Mouse (Mus musculus) heart, adult 2 months (tissue): ENCODE results near the gene Ap1ar.

Experiments used
- CTCF ChIP-seq: fragments of 200-600 bp; IDR thresholded peaks from 2 replicates; pipeline ENCODE4 v1.8.1; 2022; ENCODE audit warnings: antibody characterized with exemption, mild to moderate bottlenecking, moderate library complexity
- EP300 ChIP-seq: fragments of 200-500 bp; IDR thresholded peaks from 2 replicates; pipeline ENCODE4 v1.6.1; 2011; ENCODE audit warnings: low read depth, low read length, control low read depth; ENCODE audit not compliant: insufficient read depth
- POLR2A ChIP-seq: fragments of 200-500 bp; IDR thresholded peaks from 2 replicates; pipeline ENCODE4 v1.6.1; 2011; ENCODE audit warnings: mild to moderate bottlenecking, low read depth, low read length, control low read depth; ENCODE audit not compliant: insufficient read depth

DNA sequence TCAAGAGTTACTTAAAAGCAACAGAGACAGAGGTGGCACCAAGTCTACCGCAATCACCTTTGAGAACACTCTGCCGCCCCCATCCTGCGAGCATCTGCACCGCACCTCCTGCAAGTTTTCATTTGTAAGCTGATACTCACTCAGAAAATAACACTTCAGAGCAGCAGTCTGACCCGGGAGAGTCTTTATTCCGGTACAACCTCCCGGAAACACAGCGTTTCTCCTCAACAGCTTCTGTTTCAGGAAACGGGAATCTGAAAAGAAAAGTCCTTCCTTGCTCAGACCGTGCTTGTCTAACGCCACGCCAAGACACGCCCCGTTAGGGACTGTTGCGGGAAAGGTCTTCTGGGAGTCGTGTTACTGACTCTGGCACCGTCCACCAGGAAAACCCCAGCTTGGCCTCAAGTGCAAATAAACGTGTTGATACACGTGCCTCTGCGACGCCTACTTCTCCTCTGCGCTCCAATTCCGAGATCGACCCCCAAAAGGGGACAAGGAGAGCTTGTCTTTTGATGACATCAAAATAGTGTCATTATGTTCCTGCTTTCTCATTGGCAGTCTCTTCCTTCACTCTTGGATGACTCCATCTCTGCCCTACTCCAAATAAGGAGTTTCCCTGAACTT, 57.2 kb downstream of the Ap1ar start, which contains the start of gene Alpk1:
- TF ChIP-seq CTCF (peak; percentile 80), POLR2A (peak; percentile 64; the same call in 1 of the 2 replicates), EP300 (peak; percentile 26; the same call in 1 of the 2 replicates)
